Mouse (Mus musculus) liver, embryonic 14.5 days (tissue): ENCODE data around the gene Dpp3.
"Not testable (repeated sequence)": the region's sequence is repeated elsewhere in the genome, so short reads cannot be mapped to it uniquely, and the experiment has no call there.

ENCODE experiments used
- CTCF ChIP-seq: IDR thresholded peaks from 2 replicates; pipeline ENCODE4 v1.5.1; 2016; ENCODE audit warnings: antibody characterized with exemption, low read depth, control low read depth
- EP300 ChIP-seq: IDR thresholded peaks from 2 replicates; pipeline ENCODE4 v1.6.1; 2016; ENCODE audit warnings: antibody characterized with exemption, low read depth

DNA sequence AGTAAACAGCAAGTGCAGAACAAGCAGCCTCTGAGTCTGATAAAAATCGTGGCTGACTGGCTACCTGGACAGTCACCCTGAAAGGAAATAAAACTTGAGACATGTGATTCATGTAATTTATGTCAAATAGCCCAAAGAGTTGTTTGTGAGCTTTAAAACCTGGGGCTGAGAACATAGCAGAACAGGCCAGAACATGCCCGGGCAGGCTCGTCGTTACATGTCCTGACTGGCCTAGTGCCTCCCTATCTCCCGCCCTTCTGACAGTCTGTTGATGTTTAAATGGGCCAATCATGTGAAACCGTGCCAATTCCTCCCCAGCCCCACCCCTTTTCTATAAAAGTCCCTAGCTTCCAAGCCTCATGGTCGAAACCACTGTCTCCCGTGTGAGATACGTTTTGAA lies 20.6 kb upstream of the Dpp3 start:
- not testable (repeated sequence) for TF ChIP-seq CTCF, EP300
